Mouse (Mus musculus) limb, embryonic 14.5 days (tissue): ENCODE measurements at regions not wholly inside any gene's neighbourhood (a gene's known extent, or its start where the extent isn't known, plus 50 kb on each side); places are given as distances from the start of the nearest gene placed in this dataset.

ENCODE experiments used
- ATAC-seq: fragments of 200-750 bp; cut with Nextera tagmentation; 2 replicates; pipeline ENCODE4 v1.8.0; 2017; ENCODE audit warnings: low read depth, moderate number of reproducible peaks, moderate TSS enrichment; ENCODE audit not compliant: low FRiP score
- DNase-seq: peaks from one replicate; pipeline ENCODE4 v3.0.0-alpha.2; 2015; ENCODE audit warnings: low spot score
- H3K27ac ChIP-seq: fragments of 300-500 bp; sonication (generic); replicated peaks from 2 replicates; pipeline ENCODE4 v1.5.1; 2014; ENCODE audit warnings: low read depth, mild to moderate bottlenecking, low read length, moderate library complexity, mixed read lengths
- H3K27me3 ChIP-seq: fragments of 300-500 bp; sonication (generic); 2 replicates; pipeline ENCODE4 v1.6.1; 2014; ENCODE audit warnings: low read length, mixed read lengths; ENCODE audit not compliant: control insufficient read depth, insufficient read depth
- H3K36me3 ChIP-seq: fragments of 300-500 bp; sonication (generic); 2 replicates; pipeline ENCODE4 v1.6.1; 2014; ENCODE audit warnings: mild to moderate bottlenecking, low read length, moderate library complexity, mixed read lengths; ENCODE audit not compliant: control insufficient read depth, insufficient read depth
- H3K4me1 ChIP-seq: fragments of 300-500 bp; sonication (generic); 2 replicates; pipeline ENCODE4 v1.6.1; 2014; ENCODE audit warnings: antibody characterized with exemption, low read length, mixed read lengths; ENCODE audit not compliant: control insufficient read depth, insufficient read depth
- H3K4me2 ChIP-seq: fragments of 300-500 bp; sonication (generic); replicated peaks from 2 replicates; pipeline ENCODE4 v1.6.1; 2014; ENCODE audit warnings: low read depth, mild to moderate bottlenecking, low read length, moderate library complexity; ENCODE audit not compliant: severe bottlenecking
- H3K4me3 ChIP-seq: fragments of 300-500 bp; sonication (generic); replicated peaks from 2 replicates; pipeline ENCODE4 v1.5.1; 2014; ENCODE audit warnings: low read length
- H3K9ac ChIP-seq: fragments of 300-500 bp; sonication (generic); 2 replicates; pipeline ENCODE4 v1.6.1; 2014; ENCODE audit warnings: mild to moderate bottlenecking, low read depth, low read length, moderate library complexity; ENCODE audit not compliant: severe bottlenecking
- H3K9me3 ChIP-seq: fragments of 300-500 bp; sonication (generic); 2 replicates; pipeline ENCODE4 v1.6.1; 2016; ENCODE audit warnings: low read length; ENCODE audit not compliant: control insufficient read depth
- POLR2A ChIP-seq: fragments of 200-500 bp; IDR thresholded peaks from 2 replicates; pipeline ENCODE4 v1.8.0; 2012; ENCODE audit warnings: inconsistent platforms, mild to moderate bottlenecking, moderate library complexity, borderline replicate concordance; ENCODE audit not compliant: insufficient read depth, insufficient read length; ENCODE audit errors: extremely low read depth
- WGBS: fragments of 180-500 bp; shearing (Covaris S2); extraction: QIAGEN DNeasy Blood & Tissue Kit; methylation state at CpG from one replicate; pipeline ENCODE4 v1.1.7; 2014; 5-methylcytosine and 5-hydroxymethylcytosine counted together

DNA sequence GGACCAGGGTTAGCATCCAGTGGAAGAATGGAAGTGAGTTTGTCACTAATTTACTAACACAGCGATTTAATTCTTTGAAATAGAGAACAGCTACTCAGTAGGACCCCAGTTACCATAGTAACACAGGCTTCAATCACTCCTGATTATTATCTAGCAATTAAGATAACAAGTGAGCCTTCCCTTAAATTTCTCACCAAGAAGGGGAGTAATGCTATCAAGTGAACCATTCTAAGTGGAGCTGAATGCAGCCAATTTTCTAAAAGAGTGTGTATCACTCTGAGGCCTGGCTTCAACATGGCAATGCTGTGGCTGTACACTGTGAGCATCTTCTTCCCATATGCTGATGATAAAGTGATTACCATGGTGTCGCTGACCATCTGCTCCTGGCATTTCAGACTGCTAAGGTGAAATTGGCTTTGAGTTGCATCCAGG is 211.0 kb upstream of the Gm11042 start:
- Histone ChIP-seq H3K9ac (no peak overlapping the region), H3K4me1 (no peaks in the 10 kb centered on the region), H3K4me2 (no peak overlapping the region), H3K4me3 (no peak overlapping the region), H3K36me3 (no peaks in the 10 kb centered on the region), H3K27me3 (no peaks in the 10 kb centered on the region), H3K9me3 (no peaks in the 10 kb centered on the region), H3K27ac (no peak overlapping the region)
- no peak for ATAC-seq
- WGBS, result 56% methylated on average over 2 of the region's 2 CpGs
- TF ChIP-seq POLR2A, result no peak
- no peak for DNase-seq

DNA sequence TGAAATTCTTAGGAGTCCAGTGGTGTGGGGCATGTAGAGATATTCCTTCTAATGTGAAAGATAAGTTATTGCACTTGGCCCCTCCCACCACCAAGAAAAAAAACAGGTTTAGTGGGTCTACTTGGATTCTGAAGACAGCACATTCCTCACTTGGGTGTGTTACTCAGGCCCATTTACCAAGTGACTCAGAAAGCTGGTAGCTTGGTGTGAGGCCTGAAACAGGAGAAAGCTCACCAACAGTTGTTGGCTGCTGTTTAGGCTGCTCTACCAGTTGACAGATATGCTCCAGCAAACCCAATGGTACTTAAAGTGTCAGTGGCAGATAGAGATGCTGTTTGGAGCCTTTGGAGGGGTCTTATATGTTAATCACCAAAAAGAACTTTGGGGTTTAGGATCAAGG is 207.8 kb upstream of the Gm11042 start:
- Histone ChIP-seq H3K9me3 (no peaks in the 10 kb centered on the region), H3K4me1 (no peaks in the 10 kb centered on the region), H3K4me3 (no peak overlapping the region), H3K36me3 (no peaks in the 10 kb centered on the region), H3K27me3 (no peaks in the 10 kb centered on the region), H3K9ac (no peak overlapping the region), H3K4me2 (no peak overlapping the region), H3K27ac (no peak overlapping the region)
- no peak for TF ChIP-seq POLR2A
- ATAC-seq, result no peak
- DNase-seq, result no peak

DNA sequence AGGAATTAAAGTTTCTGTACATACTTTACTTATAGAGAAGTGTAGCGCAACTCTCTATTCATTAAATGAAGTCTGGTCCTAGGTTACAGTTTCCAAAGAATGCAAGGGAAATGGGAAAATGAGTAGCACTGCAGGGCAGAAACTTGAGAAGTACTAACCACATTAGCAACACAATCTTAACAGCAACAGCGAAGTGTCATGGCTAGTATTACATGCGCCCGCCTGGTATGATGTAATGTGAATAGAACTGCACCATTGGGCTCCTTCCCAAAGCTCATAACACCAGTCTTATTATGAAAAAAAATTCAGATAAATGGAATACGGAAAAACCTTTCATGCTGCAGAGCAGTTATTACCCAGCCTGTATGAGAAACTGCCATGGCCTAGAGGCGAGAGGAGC is 201.8 kb upstream of the Gm11042 start:
- no peak overlapping the region for H3K4me2 ChIP-seq
- no peaks in the 10 kb centered on the region for H3K36me3 ChIP-seq
- H3K9ac ChIP-seq, result no peak overlapping the region
- peak; percentile 48 for DNase-seq
- no peak overlapping the region for H3K4me3 ChIP-seq
- TF ChIP-seq POLR2A, result no peak
- peak; percentile 53; the same call in 1 of the 2 replicates for ATAC-seq
- H3K9me3 ChIP-seq, result no peaks in the 10 kb centered on the region
- H3K27me3 ChIP-seq, result no peaks in the 10 kb centered on the region
- H3K4me1 ChIP-seq, result no peaks in the 10 kb centered on the region
- no peak overlapping the region for H3K27ac ChIP-seq
- 53% methylated on average over 6 of the region's 6 CpGs for WGBS

DNA sequence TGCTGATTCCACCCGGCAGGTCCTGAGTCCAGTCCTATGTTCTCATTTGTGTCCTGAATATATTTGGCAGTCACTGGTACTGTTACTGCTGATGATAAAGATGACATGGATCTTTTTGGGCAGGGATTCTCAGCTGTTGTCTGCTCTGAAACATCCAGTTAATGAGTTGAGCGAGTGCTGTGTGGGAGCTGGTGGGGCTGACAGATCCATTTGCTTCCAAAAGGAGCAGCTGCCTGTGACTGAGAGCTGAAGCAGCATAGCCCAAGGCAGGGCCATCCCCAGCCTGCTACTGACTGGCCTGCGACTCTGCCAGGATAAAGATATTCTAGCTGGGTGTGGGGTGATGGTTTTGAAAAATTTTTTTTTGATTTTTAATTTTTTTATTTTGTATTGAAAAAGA is 200.3 kb upstream of the Gm11042 start:
- no peak overlapping the region for H3K4me3 ChIP-seq
- H3K9ac ChIP-seq, result no peak overlapping the region
- no peaks in the 10 kb centered on the region for H3K27me3 ChIP-seq
- no peak overlapping the region for H3K4me2 ChIP-seq
- no peak overlapping the region for H3K27ac ChIP-seq
- no peak for ATAC-seq
- 77% methylated on average over 3 of the region's 3 CpGs for WGBS
- no peaks in the 10 kb centered on the region for H3K36me3 ChIP-seq
- no peak for TF ChIP-seq POLR2A
- DNase-seq, result peak; percentile 5
- no peaks in the 10 kb centered on the region for H3K4me1 ChIP-seq
- H3K9me3 ChIP-seq, result no peaks in the 10 kb centered on the region

DNA sequence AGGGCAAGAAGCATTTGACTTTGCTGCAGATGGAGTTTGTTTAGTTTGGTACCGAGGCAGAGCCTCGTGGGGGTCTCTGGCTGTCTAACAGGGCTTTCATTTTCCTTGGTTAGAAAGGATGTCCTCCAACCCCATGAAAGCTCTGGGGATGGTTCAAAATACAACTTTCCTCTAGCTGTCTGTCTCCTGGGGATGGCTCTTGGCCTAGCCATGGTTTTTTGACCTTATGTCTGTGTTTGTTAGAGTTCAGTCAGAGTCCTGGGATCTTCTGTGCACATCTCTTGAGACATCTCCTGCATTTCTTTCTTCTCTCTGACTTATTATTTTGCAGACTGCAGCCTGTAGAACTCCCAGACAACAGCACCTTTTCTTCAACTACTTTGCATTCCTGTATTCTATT is 186.6 kb upstream of the Gm11042 start:
- H3K9me3 ChIP-seq, result no peaks in the 10 kb centered on the region
- H3K27me3 ChIP-seq, result no peaks in the 10 kb centered on the region
- no peak for TF ChIP-seq POLR2A
- H3K4me1 ChIP-seq, result no peaks in the 10 kb centered on the region
- no peak overlapping the region for H3K4me3 ChIP-seq
- no peak overlapping the region for H3K27ac ChIP-seq
- no peak overlapping the region for H3K4me2 ChIP-seq
- 70% methylated on average over 2 of the region's 2 CpGs for WGBS
- no peak for DNase-seq
- H3K9ac ChIP-seq, result no peak overlapping the region
- ATAC-seq, result no peak
- no peaks in the 10 kb centered on the region for H3K36me3 ChIP-seq

DNA sequence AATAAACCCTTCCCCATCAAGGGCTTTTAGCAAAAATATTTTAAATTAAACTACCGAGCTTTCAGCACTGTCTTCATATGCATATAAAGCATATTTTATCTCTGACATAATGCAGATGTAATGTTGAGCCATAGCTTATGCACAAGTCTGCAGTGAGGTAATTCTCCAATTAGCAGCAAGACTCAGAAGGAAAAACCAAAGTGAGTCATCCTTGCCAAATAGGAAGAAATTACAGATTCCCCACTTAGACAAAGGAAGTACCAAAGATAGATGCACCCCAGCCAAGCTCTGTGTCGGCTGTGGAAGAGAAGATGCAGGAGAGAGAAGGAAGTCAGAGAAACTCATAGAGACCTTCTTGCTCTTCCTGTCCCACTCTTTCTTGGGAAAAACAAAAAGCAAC is 161.4 kb upstream of the Gm11042 start:
- H3K27ac ChIP-seq, result no peak overlapping the region
- H3K27me3 ChIP-seq, result no peaks in the 10 kb centered on the region
- ATAC-seq (no peak), DNase-seq (peak; percentile 15)
- no peak for TF ChIP-seq POLR2A
- H3K4me1 ChIP-seq, result peaks cover 9% of the 10 kb centered on the region; the same call in 1 of the 2 replicates
- no peaks in the 10 kb centered on the region for H3K36me3 ChIP-seq
- no peaks in the 10 kb centered on the region for H3K9me3 ChIP-seq
- WGBS, result 37% methylated on average over 2 of the region's 2 CpGs
- H3K9ac ChIP-seq, result no peak overlapping the region
- no peak overlapping the region for H3K4me3 ChIP-seq
- no peak overlapping the region for H3K4me2 ChIP-seq
